Mouse (Mus musculus) testis, postnatal 10 days (tissue): ENCODE measurements around the gene Arhgap23.

Experiments used
- DNase-seq: peaks from one replicate; pipeline ENCODE4 v3.0.0; 2021; ENCODE audit warnings: low spot score

Gene Arhgap23

GRCm38 (mm10) chr11:97506331-97506730 is 91.0 kb downstream of the Arhgap23 start:
- no peak for DNase-seq

GRCm38 (mm10) chr11:97508198-97508597 is 92.9 kb downstream of the Arhgap23 start:
- DNase-seq: no peak

- no peak for DNase-seq
These were observed 93.7 kb downstream of the Arhgap23 start for GRCm38 (mm10) chr11:97509058-97509457.

GRCm38 (mm10) chr11:97509715-97510485 is 94.6 kb downstream of the Arhgap23 start:
- no peak for DNase-seq

GRCm38 (mm10) chr11:97510966-97511660 is 95.8 kb downstream of the Arhgap23 start:
- DNase-seq: peak; percentile 86

- peak; percentile 75 for DNase-seq
These were observed 96.5 kb downstream of the Arhgap23 start for GRCm38 (mm10) chr11:97511661-97512369.

- DNase-seq: no peak
These were observed 97.2 kb downstream of the Arhgap23 start for GRCm38 (mm10) chr11:97512511-97512910.

- no peak for DNase-seq
These were observed 97.7 kb downstream of the Arhgap23 start for GRCm38 (mm10) chr11:97513066-97513465.

- DNase-seq: no peak
These were observed 105.2 kb downstream of the Arhgap23 start for GRCm38 (mm10) chr11:97520541-97520940.

GRCm38 (mm10) chr11:97521741-97522474 is 106.6 kb downstream of the Arhgap23 start:
- DNase-seq: no peak

GRCm38 (mm10) chr11:97523107-97523506 is 107.8 kb downstream of the Arhgap23 start:
- DNase-seq: no peak

GRCm38 (mm10) chr11:97523827-97524261 is 108.5 kb downstream of the Arhgap23 start:
- DNase-seq: no peak

GRCm38 (mm10) chr11:97524306-97524705 is 109.0 kb downstream of the Arhgap23 start:
- DNase-seq: no peak

- DNase-seq: no peak
These were observed 110.0 kb downstream of the Arhgap23 start for GRCm38 (mm10) chr11:97525313-97525712.

GRCm38 (mm10) chr11:97528282-97528808 is 113.0 kb downstream of the Arhgap23 start:
- DNase-seq: no peak

GRCm38 (mm10) chr11:97530069-97530468 is 114.7 kb downstream of the Arhgap23 start:
- DNase-seq: no peak

GRCm38 (mm10) chr11:97530961-97531360 is 115.6 kb downstream of the Arhgap23 start:
- DNase-seq: no peak

GRCm38 (mm10) chr11:97531381-97532260 is 116.3 kb downstream of the Arhgap23 start:
- peak; percentile 95 for DNase-seq

GRCm38 (mm10) chr11:97532354-97532753 is 117.0 kb downstream of the Arhgap23 start:
- no peak for DNase-seq

GRCm38 (mm10) chr11:97532950-97533582 is 117.7 kb downstream of the Arhgap23 start:
- DNase-seq: no peak
